Mouse (Mus musculus): ENCODE data around the gene Abcg4. TPM values are rescaled to one million over a fixed set of nuclear protein-coding genes. Genes with fewer than 3 reads are reported as not detected.

The Abcg4 gene
- total and polyA plus RNA-seq, 3 experiments: 0.23 to 1.1 (median 0.72) TPM

DNA sequence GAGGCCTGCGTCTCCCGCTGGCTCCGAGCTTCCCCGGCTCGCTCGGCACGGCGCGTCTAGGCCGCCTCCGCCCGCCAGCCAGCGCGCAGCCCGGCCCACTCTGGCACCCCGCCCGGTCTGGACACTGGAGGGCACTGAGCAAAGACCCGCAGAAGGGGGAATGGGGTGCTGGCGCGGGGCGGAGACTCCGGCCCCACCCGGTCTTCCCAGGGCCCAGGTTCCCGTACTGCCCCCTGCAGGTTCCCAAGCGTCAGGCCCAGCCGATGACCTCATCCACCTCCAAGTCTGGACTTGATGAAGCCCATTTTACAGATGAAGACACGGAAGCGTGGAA lies 20.4 kb downstream of the Abcg4 start:
- H3K4me2 ChIP-seq (ENCODE audit: insufficient read depth, low read depth, poor library complexity, severe bottlenecking): peak overlapping the region; percentile 42; the same call in 1 of the 2 replicates
- peak overlapping the region; percentile 76 to 81 (median 79) for H3K4me3 ChIP-seq (replicated peaks in 1 of 3; ENCODE audit: low read depth in 2 of 3, low read length in 2 of 3, poor library complexity in 1 of 3)
- DNase-seq (ENCODE audit: extremely low read depth): peak; percentile 93
- peaks cover 10 to 29% of the 10 kb centered on the region in 2 experiments for H3K36me3 ChIP-seq (replicated peaks in 1 of 2; ENCODE audit: control insufficient read depth in 1 of 2, insufficient read depth in 1 of 2, low read length in 1 of 2)
- H3K9me3 ChIP-seq (replicated peaks; ENCODE audit: low read length): no peaks in the 10 kb centered on the region
- in situ Hi-C loops (cut with MboI; ENCODE audit: low pct_ligation_motif_present, low pct_unique_long_range_greater_than_20kb, low sequenced_read_pairs): loop anchor here (10.0 kb wide), 1 partner anchor 143 kb away; no protein-coding TSS in a partner anchor
- dilution Hi-C loops (cut with MboI; ENCODE audit: extremely low pct_ligation_motif_present, extremely low pct_unique_long_range_greater_than_20kb, low sequenced_read_pairs): no loop called here
- H3K27ac ChIP-seq (ENCODE audit: insufficient read depth, low read depth): peak overlapping the region; percentile 44; the same call in 1 of the 2 replicates
- TF ChIP-seq MYC (IDR thresholded peaks at IDR 0.05; ENCODE audit: low read depth, low read length): no peak
- TF ChIP-seq GABPA (IDR thresholded peaks at IDR 0.05; ENCODE audit: insufficient replicate concordance, low read depth, low read length): no peak
- peak; percentile 57; the same call in 1 of the 2 replicates for TF ChIP-seq MXI1 (IDR thresholded peaks at IDR 0.05; ENCODE audit: low read depth, low read length)
- TF ChIP-seq CTCF (conservative IDR thresholded peaks at IDR 0.05 in 1 of 2, IDR thresholded peaks at IDR 0.05 in 1 of 2; ENCODE audit: low read depth in 2 of 2, low read length in 2 of 2): peak; percentile 42 to 67
- 0 out of 2 replicates have a peak, but pooled peaks have one; percentile 3 for TF ChIP-seq RAD21 (IDR thresholded peaks at IDR 0.05; ENCODE audit: low read depth, low read length)
- TF ChIP-seq ELF1 (IDR thresholded peaks at IDR 0.05; ENCODE audit: low read depth, low read length): no peak
- TF ChIP-seq TBP (conservative IDR thresholded peaks at IDR 0.05; ENCODE audit: low read depth, low read length): no peak
- peak; percentile 52; the same call in 1 of the 2 replicates for TF ChIP-seq CHD1 (IDR thresholded peaks at IDR 0.05; ENCODE audit: low read depth, low read length)
- TF ChIP-seq UBTF (IDR thresholded peaks at IDR 0.05; ENCODE audit: low read depth, low read length): 0 out of 2 replicates have a peak, but pooled peaks have one; percentile 52
- no peak for TF ChIP-seq USF2 (conservative IDR thresholded peaks at IDR 0.05; ENCODE audit: low read depth, low read length)
- TF ChIP-seq MAZ (IDR thresholded peaks at IDR 0.05; ENCODE audit: low read depth, low read length): peak; percentile 83
- no peak for TF ChIP-seq BHLHE40 (IDR thresholded peaks at IDR 0.05; ENCODE audit: low read depth, low read length)
- TF ChIP-seq ZNF384 (IDR thresholded peaks at IDR 0.05; ENCODE audit: low read depth, low read length): no peak; the same call in 1 of the 2 replicates
- TF ChIP-seq NELFE (IDR thresholded peaks at IDR 0.05; ENCODE audit: low read depth, low read length): peak; percentile 75
- TF ChIP-seq SMC3 (IDR thresholded peaks at IDR 0.05; ENCODE audit: low read depth, low read length): peak; percentile 44
- TF ChIP-seq KAT2A (IDR thresholded peaks at IDR 0.05; ENCODE audit: insufficient replicate concordance, low read length): no peak
- TF ChIP-seq HCFC1 (IDR thresholded peaks at IDR 0.05; ENCODE audit: low read depth, low read length): peak; percentile 27; the same call in 1 of the 2 replicates
- peak; percentile 83 for TF ChIP-seq ZMIZ1 (IDR thresholded peaks at IDR 0.05; ENCODE audit: low read depth, low read length)
- no peak for TF ChIP-seq RCOR1 (conservative IDR thresholded peaks at IDR 0.05; ENCODE audit: low read depth, low read length)
- TF ChIP-seq E2F4 (IDR thresholded peaks at IDR 0.05; ENCODE audit: insufficient replicate concordance, low read depth, low read length): no peak
- TF ChIP-seq ZKSCAN1 (IDR thresholded peaks at IDR 0.05; ENCODE audit: borderline replicate concordance, low read depth, low read length): no peak
- TF ChIP-seq EP300 (IDR thresholded peaks at IDR 0.05; ENCODE audit: low read length): no peak
- TF ChIP-seq IRF4 (IDR thresholded peaks at IDR 0.05; ENCODE audit: low read depth, low read length): peak; percentile 40; the same call in 1 of the 2 replicates
- TF ChIP-seq PAX5 (IDR thresholded peaks at IDR 0.05; ENCODE audit: low read length): no peak
- TF ChIP-seq MAX (IDR thresholded peaks at IDR 0.05; ENCODE audit: low read length): no peak
- TF ChIP-seq NRF1 (IDR thresholded peaks at IDR 0.05; ENCODE audit: low read depth, low read length): 0 out of 2 replicates have a peak, but pooled peaks have one; percentile 15
- TF ChIP-seq POLR2AphosphoS2 (IDR thresholded peaks at IDR 0.05; ENCODE audit: low read depth, low read length): no peak
- peak; percentile 95 for TF ChIP-seq JUN (IDR thresholded peaks at IDR 0.05; ENCODE audit: insufficient read depth, low read depth, low read length)
- TF ChIP-seq MEF2A (IDR thresholded peaks at IDR 0.05; ENCODE audit: borderline replicate concordance, low read depth, low read length): 0 out of 2 replicates have a peak, but pooled peaks have one; percentile 63
- no peak for TF ChIP-seq CHD2 (IDR thresholded peaks at IDR 0.05; ENCODE audit: low read length)
- TF ChIP-seq JUND (conservative IDR thresholded peaks at IDR 0.05; ENCODE audit: low read depth, low read length): peak; percentile 87
- TF ChIP-seq USF1 (IDR thresholded peaks at IDR 0.05; ENCODE audit: low read depth, low read length): no peak
- TF ChIP-seq MAFK (IDR thresholded peaks at IDR 0.05; ENCODE audit: insufficient replicate concordance, low read length): no peak
- peak; percentile 61; the same call in 1 of the 2 replicates for TF ChIP-seq TCF12 (IDR thresholded peaks at IDR 0.05; ENCODE audit: low read depth, low read length)
- no peak for TF ChIP-seq ZC3H11A (IDR thresholded peaks at IDR 0.05; ENCODE audit: low read depth, low read length)
- peak; percentile 76 for TF ChIP-seq POLR2A (IDR thresholded peaks at IDR 0.05; ENCODE audit: low read depth, low read length)
- peak; percentile 74; the same call in 1 of the 2 replicates for TF ChIP-seq SIN3A (IDR thresholded peaks at IDR 0.05; ENCODE audit: low read length)
- no peak for TF ChIP-seq ETS1 (conservative IDR thresholded peaks at IDR 0.05; ENCODE audit: low read depth, low read length)
- H3K27me3 ChIP-seq (replicated peaks): no peaks in the 10 kb centered on the region
- peaks cover 0 to 16% of the 10 kb centered on the region in 2 experiments; a peak in 3 of 4 replicates for H3K4me1 ChIP-seq (ENCODE audit: control insufficient read depth in 1 of 2, insufficient read depth in 2 of 2)
- no peaks in the 10 kb centered on the region for H3K79me2 ChIP-seq (replicated peaks; ENCODE audit: control insufficient read depth, extremely low read depth, insufficient read depth, poor library complexity, severe bottlenecking)
- H3K9ac ChIP-seq (ENCODE audit: insufficient read depth, low read depth): peak overlapping the region; percentile 96

Measured in CH12.LX (cell line).